Mouse (Mus musculus) MEL (cell line): ENCODE measurements around the gene Cd59a. TPM values are rescaled to one million over a fixed set of nuclear protein-coding genes. Genes with fewer than 3 reads are reported as not detected.

Experiments
- DNase-seq: peaks from one replicate; pipeline ENCODE4 v3.0.0; 2011; ENCODE audit warnings: low read depth, low spot score
- H3K27ac ChIP-seq: 2 replicates; pipeline ENCODE4 v1.5.1; 2012; ENCODE audit warnings: low read depth, mild to moderate bottlenecking, control low read depth, low read length, moderate library complexity; ENCODE audit not compliant: control insufficient read depth
- H3K27me3 ChIP-seq, 2 experiments: fragments of 150-350 bp in 1 of 2; sonication (generic) in 1 of 2; 2 replicates each; pipeline ENCODE4 v1.6.1; 2012; ENCODE audit warnings: low read length in 2 of 2, mild to moderate bottlenecking in 2 of 2, improper control_type of control experiment in 1 of 2, moderate library complexity in 1 of 2; ENCODE audit not compliant: insufficient read depth in 2 of 2, control insufficient read depth in 1 of 2
- H3K36me3 ChIP-seq, 2 experiments: 2 replicates each; pipeline ENCODE4 v1.6.1; 2012 to 2014; ENCODE audit warnings: low read length in 2 of 2, improper control_type of control experiment in 1 of 2, inconsistent platforms in 1 of 2, mild to moderate bottlenecking in 1 of 2; ENCODE audit not compliant: insufficient read depth in 2 of 2, control insufficient read depth in 1 of 2
- H3K4me1 ChIP-seq, 2 experiments: fragments of 150-350 bp in 1 of 2; sonication (generic) in 1 of 2; 2 replicates each; pipeline ENCODE4 v1.6.1; 2012; ENCODE audit warnings: low read length in 2 of 2, improper control_type of control experiment in 1 of 2, mild to moderate bottlenecking in 1 of 2; ENCODE audit not compliant: insufficient read depth in 2 of 2, control insufficient read depth in 1 of 2
- H3K4me3 ChIP-seq, 2 experiments: fragments of 150-350 bp in 1 of 2; sonication (generic) in 1 of 2; 2 replicates each; pipeline ENCODE4 v1.5.1; 2012; ENCODE audit warnings: low read depth in 2 of 2, low read length in 2 of 2, mild to moderate bottlenecking in 2 of 2, moderate library complexity in 2 of 2, control low read depth in 1 of 2, improper control_type of control experiment in 1 of 2; ENCODE audit not compliant: control insufficient read depth in 1 of 2, insufficient read depth in 1 of 2
- H3K79me2 ChIP-seq: 2 replicates; pipeline ENCODE4 v1.6.1; 2012; ENCODE audit warnings: mild to moderate bottlenecking, low read length, moderate library complexity; ENCODE audit not compliant: control insufficient read depth, poor library complexity, insufficient read depth
- H3K9ac ChIP-seq: 2 replicates; pipeline ENCODE4 v1.6.1; 2012; ENCODE audit warnings: low read depth, mild to moderate bottlenecking, control low read depth, low read length, moderate library complexity; ENCODE audit not compliant: control insufficient read depth, poor library complexity, severe bottlenecking
- H3K9me3 ChIP-seq: fragments of 150-350 bp; sonication (generic); replicated peaks from 2 replicates; pipeline ENCODE4 v1.6.1; 2012; ENCODE audit warnings: mild to moderate bottlenecking, low read length, improper control_type of control experiment, moderate library complexity; ENCODE audit not compliant: insufficient read depth
- CHD1 ChIP-seq: IDR thresholded peaks from 2 replicates; pipeline ENCODE4 v1.6.1; 2012; ENCODE audit warnings: low read depth, mild to moderate bottlenecking, inconsistent platforms, low read length, improper control_type of control experiment
- CHD2 ChIP-seq: IDR thresholded peaks from 2 replicates; pipeline ENCODE4 v1.6.1; 2011; ENCODE audit warnings: low read length, improper control_type of control experiment
- E2F4 ChIP-seq: IDR thresholded peaks from 2 replicates; pipeline ENCODE4 v1.6.1; 2011; ENCODE audit warnings: low read depth, low read length, improper control_type of control experiment, borderline replicate concordance
- EP300 ChIP-seq, 2 experiments: IDR thresholded peaks; 2 replicates each; pipeline ENCODE4 v1.6.1; 2011; ENCODE audit warnings: improper control_type of control experiment in 2 of 2, low read length in 2 of 2, low read depth in 1 of 2, mild to moderate bottlenecking in 1 of 2
- ETS1 ChIP-seq: IDR thresholded peaks from 2 replicates; pipeline ENCODE4 v1.6.1; 2012; ENCODE audit warnings: low read depth, mild to moderate bottlenecking, inconsistent platforms, low read length, improper control_type of control experiment, moderate library complexity
- GABPA ChIP-seq: IDR thresholded peaks from 2 replicates; pipeline ENCODE4 v1.6.1; 2012; ENCODE audit warnings: low read depth, mild to moderate bottlenecking, inconsistent platforms, low read length, improper control_type of control experiment, moderate library complexity
- GATA1 ChIP-seq: IDR thresholded peaks from 2 replicates; pipeline ENCODE4 v1.6.1; 2011; ENCODE audit warnings: low read depth, low read length, improper control_type of control experiment
- HCFC1 ChIP-seq: IDR thresholded peaks from 2 replicates; pipeline ENCODE4 v1.6.1; 2012; ENCODE audit warnings: low read depth, mild to moderate bottlenecking, inconsistent platforms, low read length, improper control_type of control experiment, moderate library complexity
- KAT2A ChIP-seq: conservative IDR thresholded peaks from 2 replicates; pipeline ENCODE4 v1.6.1; 2012; ENCODE audit warnings: low read depth, low read length, improper control_type of control experiment, inconsistent platforms
- MAFK ChIP-seq: IDR thresholded peaks from 2 replicates; pipeline ENCODE4 v1.6.1; 2011; ENCODE audit warnings: low read depth, mild to moderate bottlenecking, low read length, improper control_type of control experiment, borderline replicate concordance
- MEF2A ChIP-seq: IDR thresholded peaks from 2 replicates; pipeline ENCODE4 v1.6.1; 2014; ENCODE audit warnings: low read depth, mild to moderate bottlenecking, inconsistent platforms, low read length, improper control_type of control experiment; ENCODE audit not compliant: poor library complexity, insufficient replicate concordance, severe bottlenecking; ENCODE audit errors: extremely low read depth
- MXI1 ChIP-seq: IDR thresholded peaks from 2 replicates; pipeline ENCODE4 v1.6.1; 2011; ENCODE audit warnings: mild to moderate bottlenecking, low read depth, low read length, improper control_type of control experiment
- MYB ChIP-seq: IDR thresholded peaks from 2 replicates; pipeline ENCODE4 v1.6.1; 2011; ENCODE audit warnings: mild to moderate bottlenecking, low read depth, low read length, improper control_type of control experiment
- NRF1 ChIP-seq: IDR thresholded peaks from 2 replicates; pipeline ENCODE4 v1.6.1; 2014; ENCODE audit warnings: low read depth, mild to moderate bottlenecking, inconsistent platforms, low read length, improper control_type of control experiment, moderate library complexity; ENCODE audit not compliant: poor library complexity, insufficient read depth, severe bottlenecking
- POLR2A ChIP-seq, 2 experiments: IDR thresholded peaks; 2 replicates each; pipeline ENCODE4 v1.6.1; 2011 to 2012; ENCODE audit warnings: low read length in 2 of 2, mild to moderate bottlenecking in 2 of 2, control low read depth in 1 of 2, improper control_type of control experiment in 1 of 2, low read depth in 1 of 2, moderate library complexity in 1 of 2; ENCODE audit not compliant: control insufficient read depth in 1 of 2, insufficient read depth in 1 of 2, poor library complexity in 1 of 2
- POLR2AphosphoS2 ChIP-seq: IDR thresholded peaks from 2 replicates; pipeline ENCODE4 v1.6.1; 2011; ENCODE audit warnings: low read length, improper control_type of control experiment
- SIN3A ChIP-seq: IDR thresholded peaks from 2 replicates; pipeline ENCODE4 v1.6.1; 2012; ENCODE audit warnings: low read length, improper control_type of control experiment, inconsistent platforms
- TAL1 ChIP-seq: IDR thresholded peaks from 2 replicates; pipeline ENCODE4 v1.6.1; 2012; ENCODE audit warnings: mild to moderate bottlenecking, inconsistent platforms, low read length, moderate library complexity, mixed read lengths
- TCF12 ChIP-seq: IDR thresholded peaks from 2 replicates; pipeline ENCODE4 v1.6.1; 2014; ENCODE audit warnings: low read depth, mild to moderate bottlenecking, inconsistent platforms, low read length, improper control_type of control experiment, moderate library complexity
- UBTF ChIP-seq: IDR thresholded peaks from 2 replicates; pipeline ENCODE4 v1.6.1; 2012; ENCODE audit warnings: low read depth, mild to moderate bottlenecking, inconsistent platforms, low read length, improper control_type of control experiment, moderate library complexity, borderline replicate concordance; ENCODE audit not compliant: insufficient read depth
- USF1 ChIP-seq: IDR thresholded peaks from 2 replicates; pipeline ENCODE4 v1.6.1; 2014; ENCODE audit warnings: low read depth, mild to moderate bottlenecking, inconsistent platforms, low read length, improper control_type of control experiment, moderate library complexity
- USF2 ChIP-seq, 2 experiments: IDR thresholded peaks; 2 replicates each; pipeline ENCODE4 v1.6.1; 2011 to 2012; ENCODE audit warnings: improper control_type of control experiment in 2 of 2, low read length in 2 of 2, borderline replicate concordance in 1 of 2, inconsistent platforms in 1 of 2, low read depth in 1 of 2, mild to moderate bottlenecking in 1 of 2; ENCODE audit not compliant: insufficient read depth in 1 of 2
- ZKSCAN1 ChIP-seq: IDR thresholded peaks from 2 replicates; pipeline ENCODE4 v1.6.1; 2012; ENCODE audit warnings: low read depth, mild to moderate bottlenecking, inconsistent platforms, low read length, improper control_type of control experiment, moderate library complexity
- ZMIZ1 ChIP-seq: IDR thresholded peaks from 2 replicates; pipeline ENCODE4 v1.6.1; 2012; ENCODE audit warnings: low read depth, mild to moderate bottlenecking, inconsistent platforms, low read length, improper control_type of control experiment, moderate library complexity
- polyA plus RNA-seq, 2 experiments: library from polyadenylated mRNA; stranded (reverse) in 1 of 2; unstranded in 1 of 2; fragments of >175 nt in 1 of 2; fragments of >200 nt in 1 of 2; gene quantifications; 2 replicates each; pipeline versions ENCODE4 v1.2.1 to v1.2.4; 2012; ENCODE audit warnings: low replicate concordance in 2 of 2, low read depth in 1 of 2; ENCODE audit not compliant: insufficient read length in 2 of 2, insufficient read depth in 1 of 2, missing spikeins in 1 of 2
- total RNA-seq: library from RNA; depleted of rRNA; stranded (reverse); fragments of 300-350 nt; gene quantifications from 2 replicates; pipeline ENCODE4 v1.2.3, GENCODE M21; 2012

Cd59a gene
- total and polyA plus RNA-seq, 3 experiments, result 0.08 to 0.96 TPM; not detected in 1

GRCm38 (mm10) chr2:104062665-104063064 lies 32.9 kb upstream of the Cd59a start:
- Histone ChIP-seq H3K9ac (no peak overlapping the region), H3K27me3 (no peaks in the 10 kb centered on the region), H3K4me1 (no peaks in the 10 kb centered on the region), H3K27ac (no peak overlapping the region), H3K4me3 (no peak overlapping the region), H3K9me3 (no peaks in the 10 kb centered on the region), H3K79me2 (no peaks in the 10 kb centered on the region), H3K36me3 (peaks cover 0 to 5% of the 10 kb centered on the region in 2 experiments; a peak in 2 of 4 replicates)
- DNase-seq, result no peak
- no peak for TF ChIP-seq EP300 (IDR thresholded peaks at IDR 0.05; ENCODE audit: low read depth in 1 of 2, low read length in 2 of 2)
- no peak for TF ChIP-seq CHD2
- no peak for TF ChIP-seq KAT2A
- TF ChIP-seq ETS1, result no peak
- no peak for TF ChIP-seq POLR2AphosphoS2
- TF ChIP-seq MYB, result no peak
- TF ChIP-seq SIN3A, result no peak
- TF ChIP-seq CHD1, result no peak
- no peak for TF ChIP-seq POLR2A (IDR thresholded peaks at IDR 0.05; ENCODE audit: control insufficient read depth in 1 of 2, insufficient read depth in 1 of 2, low read depth in 1 of 2, low read length in 2 of 2, poor library complexity in 1 of 2)
- TF ChIP-seq UBTF, result no peak
- TF ChIP-seq HCFC1, result no peak
- no peak for TF ChIP-seq USF1
- no peak for TF ChIP-seq MEF2A
- TF ChIP-seq MXI1, result no peak
- TF ChIP-seq GATA1, result no peak
- no peak for TF ChIP-seq GABPA
- no peak for TF ChIP-seq TAL1
- no peak for TF ChIP-seq NRF1

GRCm38 (mm10) chr2:104064152-104064551 lies 31.4 kb upstream of the Cd59a start:
- Histone ChIP-seq H3K4me1 (peaks cover 0 to 4% of the 10 kb centered on the region in 2 experiments; a peak in 2 of 4 replicates), H3K79me2 (no peaks in the 10 kb centered on the region), H3K27ac (no peak overlapping the region), H3K9ac (no peak overlapping the region), H3K4me3 (no peak overlapping the region), H3K27me3 (no peaks in the 10 kb centered on the region), H3K9me3 (no peaks in the 10 kb centered on the region), H3K36me3 (peaks cover 2 to 3% of the 10 kb centered on the region in 2 experiments)
- DNase-seq, result no peak
- TF ChIP-seq ZKSCAN1 (no peak), E2F4 (no peak), GABPA (no peak), USF1 (no peak), HCFC1 (no peak), NRF1 (no peak), CHD2 (no peak), SIN3A (no peak), TCF12 (no peak), MAFK (no peak), USF2 (IDR thresholded peaks at IDR 0.05; ENCODE audit: borderline replicate concordance in 1 of 2, insufficient read depth in 1 of 2, low read depth in 1 of 2, low read length in 2 of 2) (no peak), KAT2A (no peak), ZMIZ1 (no peak), MYB (no peak)
